Mouse (Mus musculus) MEL (cell line): Measurements from ENCODE around the gene Jdp2. TPM values are rescaled to one million over a fixed set of nuclear protein-coding genes. Genes with fewer than 3 reads are reported as not detected.

ENCODE experiments used
- DNase-seq: peaks from one replicate; pipeline ENCODE4 v3.0.0; 2011; ENCODE audit warnings: low read depth, low spot score
- H3K27ac ChIP-seq: 2 replicates; pipeline ENCODE4 v1.5.1; 2012; ENCODE audit warnings: low read depth, mild to moderate bottlenecking, control low read depth, low read length, moderate library complexity; ENCODE audit not compliant: control insufficient read depth
- H3K27me3 ChIP-seq, 2 experiments: fragments of 150-350 bp in 1 of 2; sonication (generic) in 1 of 2; 2 replicates each; pipeline ENCODE4 v1.6.1; 2012; ENCODE audit warnings: low read length in 2 of 2, mild to moderate bottlenecking in 2 of 2, improper control_type of control experiment in 1 of 2, moderate library complexity in 1 of 2; ENCODE audit not compliant: insufficient read depth in 2 of 2, control insufficient read depth in 1 of 2
- H3K36me3 ChIP-seq, 2 experiments: 2 replicates each; pipeline ENCODE4 v1.6.1; 2012 to 2014; ENCODE audit warnings: low read length in 2 of 2, improper control_type of control experiment in 1 of 2, inconsistent platforms in 1 of 2, mild to moderate bottlenecking in 1 of 2; ENCODE audit not compliant: insufficient read depth in 2 of 2, control insufficient read depth in 1 of 2
- H3K4me1 ChIP-seq, 2 experiments: fragments of 150-350 bp in 1 of 2; sonication (generic) in 1 of 2; 2 replicates each; pipeline ENCODE4 v1.6.1; 2012; ENCODE audit warnings: low read length in 2 of 2, improper control_type of control experiment in 1 of 2, mild to moderate bottlenecking in 1 of 2; ENCODE audit not compliant: insufficient read depth in 2 of 2, control insufficient read depth in 1 of 2
- H3K4me3 ChIP-seq, 2 experiments: fragments of 150-350 bp in 1 of 2; sonication (generic) in 1 of 2; 2 replicates each; pipeline ENCODE4 v1.5.1; 2012; ENCODE audit warnings: low read depth in 2 of 2, low read length in 2 of 2, mild to moderate bottlenecking in 2 of 2, moderate library complexity in 2 of 2, control low read depth in 1 of 2, improper control_type of control experiment in 1 of 2; ENCODE audit not compliant: control insufficient read depth in 1 of 2, insufficient read depth in 1 of 2
- H3K79me2 ChIP-seq: 2 replicates; pipeline ENCODE4 v1.6.1; 2012; ENCODE audit warnings: mild to moderate bottlenecking, low read length, moderate library complexity; ENCODE audit not compliant: control insufficient read depth, poor library complexity, insufficient read depth
- H3K9ac ChIP-seq: 2 replicates; pipeline ENCODE4 v1.6.1; 2012; ENCODE audit warnings: low read depth, mild to moderate bottlenecking, control low read depth, low read length, moderate library complexity; ENCODE audit not compliant: control insufficient read depth, poor library complexity, severe bottlenecking
- H3K9me3 ChIP-seq: fragments of 150-350 bp; sonication (generic); replicated peaks from 2 replicates; pipeline ENCODE4 v1.6.1; 2012; ENCODE audit warnings: mild to moderate bottlenecking, low read length, improper control_type of control experiment, moderate library complexity; ENCODE audit not compliant: insufficient read depth
- CHD1 ChIP-seq: IDR thresholded peaks from 2 replicates; pipeline ENCODE4 v1.6.1; 2012; ENCODE audit warnings: low read depth, mild to moderate bottlenecking, inconsistent platforms, low read length, improper control_type of control experiment
- ELF1 ChIP-seq: IDR thresholded peaks from 2 replicates; pipeline ENCODE4 v1.6.1; 2014; ENCODE audit warnings: low read depth, mild to moderate bottlenecking, inconsistent platforms, low read length, improper control_type of control experiment, moderate library complexity
- MAFK ChIP-seq: IDR thresholded peaks from 2 replicates; pipeline ENCODE4 v1.6.1; 2011; ENCODE audit warnings: low read depth, mild to moderate bottlenecking, low read length, improper control_type of control experiment, borderline replicate concordance
- MAZ ChIP-seq: IDR thresholded peaks from 2 replicates; pipeline ENCODE4 v1.6.1; 2012; ENCODE audit warnings: low read depth, mild to moderate bottlenecking, inconsistent platforms, low read length, improper control_type of control experiment
- MEF2A ChIP-seq: IDR thresholded peaks from 2 replicates; pipeline ENCODE4 v1.6.1; 2014; ENCODE audit warnings: low read depth, mild to moderate bottlenecking, inconsistent platforms, low read length, improper control_type of control experiment; ENCODE audit not compliant: poor library complexity, insufficient replicate concordance, severe bottlenecking; ENCODE audit errors: extremely low read depth
- MXI1 ChIP-seq: IDR thresholded peaks from 2 replicates; pipeline ENCODE4 v1.6.1; 2011; ENCODE audit warnings: mild to moderate bottlenecking, low read depth, low read length, improper control_type of control experiment
- MYB ChIP-seq: IDR thresholded peaks from 2 replicates; pipeline ENCODE4 v1.6.1; 2011; ENCODE audit warnings: mild to moderate bottlenecking, low read depth, low read length, improper control_type of control experiment
- MYC ChIP-seq: IDR thresholded peaks from 2 replicates; pipeline ENCODE4 v1.6.1; 2011; ENCODE audit warnings: low read depth, mild to moderate bottlenecking, low read length, improper control_type of control experiment, moderate library complexity
- POLR2AphosphoS2 ChIP-seq: IDR thresholded peaks from 2 replicates; pipeline ENCODE4 v1.6.1; 2011; ENCODE audit warnings: low read length, improper control_type of control experiment
- POLR2AphosphoS5 ChIP-seq: IDR thresholded peaks from 2 replicates; pipeline ENCODE4 v1.6.1; 2012; ENCODE audit warnings: low read depth, borderline replicate concordance, mild to moderate bottlenecking, inconsistent platforms, low read length, moderate library complexity, mixed read lengths
- SMC3 ChIP-seq: IDR thresholded peaks from 2 replicates; pipeline ENCODE4 v1.6.1; 2011; ENCODE audit warnings: low read depth, low read length, improper control_type of control experiment
- TBP ChIP-seq: IDR thresholded peaks from 2 replicates; pipeline ENCODE4 v1.8.0; 2011; ENCODE audit warnings: low read depth, low read length, improper control_type of control experiment
- USF1 ChIP-seq: IDR thresholded peaks from 2 replicates; pipeline ENCODE4 v1.6.1; 2014; ENCODE audit warnings: low read depth, mild to moderate bottlenecking, inconsistent platforms, low read length, improper control_type of control experiment, moderate library complexity
- USF2 ChIP-seq, 2 experiments: IDR thresholded peaks; 2 replicates each; pipeline ENCODE4 v1.6.1; 2011 to 2012; ENCODE audit warnings: improper control_type of control experiment in 2 of 2, low read length in 2 of 2, borderline replicate concordance in 1 of 2, inconsistent platforms in 1 of 2, low read depth in 1 of 2, mild to moderate bottlenecking in 1 of 2; ENCODE audit not compliant: insufficient read depth in 1 of 2
- ZC3H11A ChIP-seq: IDR thresholded peaks from 2 replicates; pipeline ENCODE4 v1.6.1; 2012; ENCODE audit warnings: low read depth, mild to moderate bottlenecking, inconsistent platforms, low read length, improper control_type of control experiment
- ZMIZ1 ChIP-seq: IDR thresholded peaks from 2 replicates; pipeline ENCODE4 v1.6.1; 2012; ENCODE audit warnings: low read depth, mild to moderate bottlenecking, inconsistent platforms, low read length, improper control_type of control experiment, moderate library complexity
- polyA plus RNA-seq, 2 experiments: library from polyadenylated mRNA; stranded (reverse) in 1 of 2; unstranded in 1 of 2; fragments of >175 nt in 1 of 2; fragments of >200 nt in 1 of 2; gene quantifications; 2 replicates each; pipeline versions ENCODE4 v1.2.1 to v1.2.4; 2012; ENCODE audit warnings: low replicate concordance in 2 of 2, low read depth in 1 of 2; ENCODE audit not compliant: insufficient read length in 2 of 2, insufficient read depth in 1 of 2, missing spikeins in 1 of 2
- total RNA-seq: library from RNA; depleted of rRNA; stranded (reverse); fragments of 300-350 nt; gene quantifications from 2 replicates; pipeline ENCODE4 v1.2.3, GENCODE M21; 2012

Jdp2 gene
- total and polyA plus RNA-seq, 3 experiments, result 2.3 to 9.1 TPM; not detected in 1

GRCm38 (mm10) chr12:85637932-85638331, 39.1 kb downstream of the Jdp2 start:
- TF ChIP-seq USF1, result no peak
- no peak for TF ChIP-seq USF2 (IDR thresholded peaks at IDR 0.05; ENCODE audit: borderline replicate concordance in 1 of 2, insufficient read depth in 1 of 2, low read depth in 1 of 2, low read length in 2 of 2)
- Histone ChIP-seq H3K4me3 (no peak overlapping the region), H3K4me1 (peaks cover 5 to 15% of the 10 kb centered on the region in 2 experiments), H3K36me3 (peaks cover 0 to 10% of the 10 kb centered on the region in 2 experiments; a peak in 2 of 4 replicates), H3K9me3 (no peaks in the 10 kb centered on the region), H3K27ac (no peak overlapping the region), H3K27me3 (no peaks in the 10 kb centered on the region; a peak in 1 of 4 replicates), H3K9ac (no peak overlapping the region), H3K79me2 (no peaks in the 10 kb centered on the region)
- DNase-seq, result no peak

DNA sequence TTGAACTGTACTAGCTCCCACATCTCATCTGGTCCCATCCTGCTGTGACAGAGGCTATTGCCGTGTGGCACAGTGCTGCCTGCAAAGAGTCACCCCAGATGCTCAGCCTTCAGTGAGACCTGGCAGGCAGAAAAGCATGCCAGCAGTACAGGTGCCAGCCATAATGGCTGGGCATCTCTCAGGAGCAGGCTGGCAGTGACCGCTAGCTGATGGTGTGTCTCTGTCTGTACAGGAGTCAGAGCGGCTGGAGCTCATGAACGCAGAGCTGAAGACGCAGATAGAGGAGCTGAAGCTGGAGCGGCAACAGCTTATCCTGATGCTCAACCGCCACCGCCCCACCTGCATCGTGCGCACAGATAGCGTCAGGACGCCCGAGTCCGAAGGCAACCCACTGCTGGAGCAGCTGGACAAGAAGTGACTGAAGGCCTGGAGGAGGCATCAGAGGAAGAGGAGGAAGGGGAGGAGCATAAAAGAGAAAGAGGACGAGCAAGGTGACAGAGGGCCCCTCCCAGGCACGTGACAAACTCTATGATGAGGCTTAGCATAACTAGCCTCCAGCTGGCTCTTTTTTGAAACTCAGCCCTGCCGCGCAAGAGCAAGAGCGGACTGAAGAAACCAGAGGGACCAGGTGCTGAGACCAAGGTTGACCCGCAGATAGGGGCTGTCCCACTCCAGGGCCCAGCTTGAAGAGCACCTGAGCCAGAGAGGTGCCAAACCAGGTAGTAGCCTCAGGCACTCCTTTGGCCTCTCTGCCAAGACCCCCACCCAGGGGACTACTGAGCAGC, 39.9 kb downstream of the Jdp2 start:
- DNase-seq, result no peak
- peaks cover 5 to 15% of the 10 kb centered on the region in 2 experiments for H3K4me1 ChIP-seq

DNA sequence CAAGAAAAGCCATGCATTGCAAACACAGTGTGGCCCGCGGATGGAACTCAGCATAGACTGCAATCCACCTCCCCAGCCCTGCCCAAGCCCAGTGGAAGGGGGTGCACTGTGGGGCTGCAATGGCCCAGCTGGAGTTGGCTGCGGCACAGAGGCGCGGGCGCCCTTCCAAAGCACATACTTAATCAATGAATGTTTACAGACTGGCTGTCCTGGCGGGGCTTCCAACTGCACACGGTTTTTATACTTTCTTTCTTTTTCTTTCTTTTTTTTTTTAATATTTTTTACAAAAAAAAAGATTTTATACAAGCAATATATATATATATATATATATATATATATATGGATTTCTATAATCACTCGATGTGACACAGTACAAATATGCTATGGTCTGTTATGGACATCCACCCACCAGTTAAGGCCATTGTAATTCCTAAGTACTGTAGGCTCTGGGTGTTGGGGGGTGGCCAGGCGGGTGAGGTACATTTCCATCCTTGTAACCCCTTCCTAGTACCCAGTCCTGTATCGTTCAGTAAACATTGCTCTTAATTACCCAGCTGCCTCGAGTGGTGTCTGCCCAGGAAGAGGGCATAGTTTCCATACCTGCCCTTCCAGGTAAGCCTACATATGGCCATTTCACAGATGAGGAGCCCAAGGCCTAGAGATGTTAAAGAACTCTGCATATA, 40.6 kb downstream of the Jdp2 start:
- Histone ChIP-seq H3K27ac (no peak overlapping the region), H3K9ac (no peak overlapping the region), H3K79me2 (no peaks in the 10 kb centered on the region), H3K27me3 (no peaks in the 10 kb centered on the region; a peak in 1 of 4 replicates), H3K36me3 (peaks cover 0 to 10% of the 10 kb centered on the region in 2 experiments; a peak in 2 of 4 replicates), H3K4me3 (no peak overlapping the region), H3K9me3 (no peaks in the 10 kb centered on the region), H3K4me1 (peaks cover 5 to 15% of the 10 kb centered on the region in 2 experiments)
- DNase-seq, result no peak
- no peak for TF ChIP-seq ZC3H11A
- TF ChIP-seq ZMIZ1, result no peak
- TF ChIP-seq MAZ, result no peak
- no peak for TF ChIP-seq CHD1
- TF ChIP-seq MXI1, result no peak
- no peak for TF ChIP-seq ELF1
- TF ChIP-seq SMC3, result no peak

More for the DNA sequence above, 39.9 kb downstream of the Jdp2 start:
- Histone ChIP-seq H3K9me3 (no peaks in the 10 kb centered on the region), H3K27ac (no peak overlapping the region), H3K27me3 (no peaks in the 10 kb centered on the region; a peak in 1 of 4 replicates), H3K36me3 (peaks cover 0 to 10% of the 10 kb centered on the region in 2 experiments; a peak in 2 of 4 replicates), H3K4me3 (no peak overlapping the region), H3K79me2 (no peaks in the 10 kb centered on the region), H3K9ac (no peak overlapping the region)
- TF ChIP-seq MAFK (no peak), SMC3 (no peak), MYB (no peak), USF2 (IDR thresholded peaks at IDR 0.05; ENCODE audit: borderline replicate concordance in 1 of 2, insufficient read depth in 1 of 2, low read depth in 1 of 2, low read length in 2 of 2) (no peak), MXI1 (no peak), ZMIZ1 (no peak), MYC (no peak), ZC3H11A (no peak), MEF2A (no peak), TBP (no peak), POLR2AphosphoS5 (no peak), POLR2AphosphoS2 (no peak)
